Mouse (Mus musculus) CH12.LX (cell line): ENCODE results near the gene Ufsp1.

Source experiments
- CHD2 ChIP-seq: IDR thresholded peaks from 2 replicates; pipeline ENCODE4 v1.6.1; 2011; ENCODE audit warnings: low read length, improper control_type of control experiment
- CTCF ChIP-seq, 2 experiments: IDR thresholded peaks in 1 of 2; conservative IDR thresholded peaks in 1 of 2; 2 replicates each; pipeline ENCODE4 v1.5.1; 2011 to 2012; ENCODE audit warnings: low read depth in 2 of 2, low read length in 2 of 2, improper control_type of control experiment in 1 of 2, inconsistent platforms in 1 of 2, mild to moderate bottlenecking in 1 of 2, moderate library complexity in 1 of 2
- E2F4 ChIP-seq: IDR thresholded peaks from 2 replicates; pipeline ENCODE4 v1.6.1; 2011; ENCODE audit warnings: low read depth, low read length, improper control_type of control experiment; ENCODE audit not compliant: insufficient replicate concordance
- IRF4 ChIP-seq: IDR thresholded peaks from 2 replicates; pipeline ENCODE4 v1.6.1; 2014; ENCODE audit warnings: low read depth, mild to moderate bottlenecking, inconsistent platforms, low read length, improper control_type of control experiment
- MXI1 ChIP-seq: IDR thresholded peaks from 2 replicates; pipeline ENCODE4 v1.6.1; 2011; ENCODE audit warnings: mild to moderate bottlenecking, low read depth, low read length, improper control_type of control experiment
- NELFE ChIP-seq: IDR thresholded peaks from 2 replicates; pipeline ENCODE4 v1.6.1; 2011; ENCODE audit warnings: low read depth, low read length, improper control_type of control experiment
- POLR2A ChIP-seq: IDR thresholded peaks from 2 replicates; pipeline ENCODE4 v1.6.1; 2011; ENCODE audit warnings: low read depth, mild to moderate bottlenecking, improper control_type of control experiment, low read length
- POLR2AphosphoS2 ChIP-seq: IDR thresholded peaks from 2 replicates; pipeline ENCODE4 v1.6.1; 2011; ENCODE audit warnings: low read depth, low read length, improper control_type of control experiment
- UBTF ChIP-seq: IDR thresholded peaks from 2 replicates; pipeline ENCODE4 v1.6.1; 2012; ENCODE audit warnings: low read depth, mild to moderate bottlenecking, inconsistent platforms, low read length, improper control_type of control experiment, moderate library complexity
- ZKSCAN1 ChIP-seq: IDR thresholded peaks from 2 replicates; pipeline ENCODE4 v1.6.1; 2012; ENCODE audit warnings: low read depth, inconsistent platforms, low read length, improper control_type of control experiment, borderline replicate concordance
- ZNF384 ChIP-seq: IDR thresholded peaks from 2 replicates; pipeline ENCODE4 v1.6.1; 2012; ENCODE audit warnings: low read depth, low read length, improper control_type of control experiment, inconsistent platforms

DNA sequence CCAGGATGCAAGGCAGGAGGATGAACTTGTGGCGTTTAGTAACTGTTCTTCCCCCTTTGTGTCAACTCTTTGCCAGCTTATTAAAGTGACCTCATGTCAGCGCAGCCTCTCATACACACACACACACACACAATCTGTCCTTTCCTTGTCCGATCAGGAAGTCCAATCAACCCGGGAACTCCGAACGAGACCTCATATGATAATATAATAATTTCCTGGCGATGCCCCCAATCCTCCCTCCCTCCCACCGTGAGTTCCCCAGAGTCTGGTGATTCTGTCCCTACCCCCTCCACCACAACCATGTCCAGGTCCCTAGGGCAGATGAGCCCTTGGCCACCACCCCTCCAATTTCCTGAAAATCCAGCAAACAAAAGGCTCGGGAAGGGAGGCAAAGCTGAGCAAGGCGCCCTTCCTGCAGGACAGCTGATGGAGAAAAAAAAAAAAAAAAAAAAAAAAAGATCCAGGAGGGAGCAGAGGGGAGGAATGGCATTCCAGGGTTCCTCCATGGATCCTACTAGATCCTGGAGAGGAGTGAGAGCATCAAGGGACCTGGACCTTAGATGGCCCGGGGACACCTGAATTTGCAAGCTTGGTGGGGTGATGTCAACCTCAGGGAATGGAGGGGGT, 44.3 kb downstream of the Ufsp1 start:
- TF ChIP-seq POLR2AphosphoS2 (no peak), POLR2A (no peak), ZNF384 (no peak), NELFE (no peak), UBTF (no peak), CTCF (conservative IDR thresholded peaks at IDR 0.05 in 1 of 2, IDR thresholded peaks at IDR 0.05 in 1 of 2; ENCODE audit: low read depth in 2 of 2, low read length in 2 of 2) (no peak), ZKSCAN1 (no peak), IRF4 (no peak), CHD2 (no peak), MXI1 (no peak), E2F4 (no peak)
